Mouse (Mus musculus) gastrocnemius, postnatal 25 days (tissue): ENCODE results near the gene Panx3. TPM values are rescaled to one million over a fixed set of nuclear protein-coding genes. Genes with fewer than 3 reads are reported as not detected.

ENCODE experiments used
- DNase-seq: peaks from one replicate; pipeline ENCODE4 v3.0.0; 2022
- total RNA-seq, 2 experiments: library from RNA; stranded (reverse); gene quantifications; 1 replicate in 1 of 2; 2 replicates in 1 of 2; pipeline ENCODE4 v1.2.3; 2021

Panx3 gene
- total RNA-seq, 2 experiments from 2014 or later = not detected

DNA sequence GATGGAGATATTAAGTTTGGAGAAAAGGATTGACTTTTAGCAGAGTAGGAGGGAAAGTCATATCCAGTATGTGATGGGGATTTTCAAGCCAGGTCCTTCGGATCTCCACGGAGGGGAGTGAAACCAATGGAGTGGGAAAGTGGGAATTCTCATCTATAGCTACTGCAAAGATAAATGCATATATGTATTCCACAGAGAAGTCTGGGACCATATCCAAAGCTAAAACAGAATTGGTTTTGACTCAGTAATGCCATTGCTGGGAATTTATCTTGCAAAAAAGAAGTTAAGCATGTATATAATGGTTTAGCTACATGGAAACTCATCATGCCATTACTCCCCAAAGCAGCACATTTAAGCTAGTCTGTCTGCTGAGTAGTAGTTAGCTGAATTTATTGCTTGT lies 36.7 kb downstream of the Panx3 start:
- DNase-seq = no peak

GRCm38 (mm10) chr9:37629941-37630340 lies 39.1 kb downstream of the Panx3 start:
- no peak for DNase-seq

GRCm38 (mm10) chr9:37628581-37628980 lies 40.5 kb downstream of the Panx3 start:
- no peak for DNase-seq

- no peak for DNase-seq
These were observed 41.8 kb downstream of the Panx3 start for GRCm38 (mm10) chr9:37627263-37627662.

- DNase-seq = no peak
These were observed 42.9 kb downstream of the Panx3 start for GRCm38 (mm10) chr9:37626103-37626567.

GRCm38 (mm10) chr9:37625641-37626040 lies 43.4 kb downstream of the Panx3 start:
- no peak for DNase-seq

GRCm38 (mm10) chr9:37625129-37625528 lies 43.9 kb downstream of the Panx3 start:
- no peak for DNase-seq

GRCm38 (mm10) chr9:37624502-37624901 lies 44.5 kb downstream of the Panx3 start:
- DNase-seq = no peak

DNA sequence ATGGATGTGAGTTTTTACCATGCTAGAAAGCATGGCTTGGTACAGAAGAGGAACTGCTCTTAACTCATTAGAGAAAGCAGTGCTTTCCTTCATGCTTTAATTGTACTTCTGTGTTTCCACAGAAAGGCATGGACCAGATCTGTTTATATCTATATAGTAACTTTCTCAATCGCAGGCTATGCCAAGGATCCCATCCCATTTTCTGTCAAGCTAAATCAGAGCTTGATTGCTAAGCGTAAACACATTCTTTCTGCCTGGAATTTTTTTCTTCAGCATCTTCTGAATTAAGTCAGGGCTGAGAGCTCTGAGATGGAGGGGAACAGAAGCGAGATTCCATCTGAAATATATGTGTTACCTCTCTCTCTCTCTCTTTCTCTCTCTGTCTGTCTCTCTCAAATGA lies 45.1 kb downstream of the Panx3 start:
- no peak for DNase-seq

DNA sequence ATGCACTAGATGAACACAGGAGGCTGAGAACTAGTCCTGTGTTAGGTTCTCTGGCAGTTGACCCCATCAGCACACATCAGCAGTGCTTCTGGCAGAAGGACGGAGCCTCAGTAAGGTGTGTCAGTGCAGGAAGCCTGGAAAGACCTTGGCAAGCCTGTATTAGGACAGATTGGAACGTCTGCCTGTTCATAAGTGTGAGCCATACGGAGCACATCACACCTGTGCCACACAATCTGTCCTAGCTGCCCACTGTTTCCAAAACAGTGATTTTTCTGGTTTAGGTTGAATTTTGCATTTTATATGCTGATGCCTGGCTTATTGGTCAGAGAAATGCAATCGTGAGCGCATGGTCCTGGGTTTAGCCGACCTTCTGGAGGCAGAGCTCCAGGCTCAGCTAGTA lies 47.7 kb downstream of the Panx3 start:
- DNase-seq = no peak

GRCm38 (mm10) chr9:37616770-37617169 lies 52.3 kb downstream of the Panx3 start:
- DNase-seq = no peak

DNA sequence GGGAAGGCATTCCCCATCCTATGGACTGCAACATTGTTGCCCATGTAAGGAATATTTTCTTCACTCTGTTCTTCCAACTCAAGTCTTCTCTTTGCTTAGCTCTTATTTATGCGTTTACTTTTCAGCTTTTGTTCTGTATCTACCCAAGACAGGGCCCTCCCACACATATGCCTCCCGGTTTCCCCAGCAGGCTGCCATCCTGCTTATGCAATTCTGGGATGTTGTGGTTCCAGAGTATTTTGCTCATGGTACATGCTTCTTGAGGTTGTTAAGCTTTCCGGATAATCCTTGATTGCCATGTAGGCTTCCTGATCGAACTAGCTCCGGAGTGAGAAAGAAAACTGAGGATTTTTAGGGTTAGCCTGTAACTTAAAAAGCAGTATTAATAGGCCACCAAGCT lies 53.8 kb downstream of the Panx3 start:
- DNase-seq = no peak

DNA sequence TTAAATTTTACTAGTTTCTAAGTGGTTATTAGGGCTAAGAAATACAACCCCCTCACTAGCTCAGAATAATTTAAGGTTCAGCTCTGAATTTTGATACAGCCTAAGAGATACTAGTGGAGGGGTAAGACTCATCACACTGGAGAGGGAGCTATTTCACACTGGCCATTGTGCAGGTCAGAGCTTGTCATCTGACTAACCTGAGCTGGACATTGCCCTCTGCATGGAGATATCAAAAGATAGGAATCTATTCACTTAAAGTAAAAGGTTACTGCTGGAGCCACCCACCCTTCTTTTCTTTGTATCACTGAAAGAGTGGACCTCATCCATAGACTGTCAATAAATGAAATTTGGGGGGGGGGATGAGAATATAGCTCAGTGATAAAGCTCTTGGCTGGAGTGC lies 54.7 kb downstream of the Panx3 start:
- no peak for DNase-seq

GRCm38 (mm10) chr9:37613911-37614280 lies 55.1 kb downstream of the Panx3 start:
- DNase-seq = no peak

GRCm38 (mm10) chr9:37613182-37613910 lies 55.7 kb downstream of the Panx3 start, which contains the start of gene Spa17:
TSS of gene Spa17 (minus strand) at chr9:37613722.
- DNase-seq = peak; percentile 90

Other genes with a start within 250 kb of the Panx3 start
- gene Robo3, start 236.0 kb downstream of the Panx3 start, total RNA-seq = not detected
- 1 to 10 TPM; 3.0 to 6.6 TPM for gene Msantd2, start 179.9 kb downstream of the Panx3 start, total RNA-seq
- 10 to 100 TPM; 17.0 to 26.7 TPM for gene Esam, start 141.2 kb downstream of the Panx3 start, total RNA-seq
- 1 to 10 TPM; 1.1 to 2.4 TPM for gene Vsig2, start 130.0 kb downstream of the Panx3 start, total RNA-seq
- gene Nrgn, start 116.3 kb downstream of the Panx3 start, total RNA-seq = under 1 TPM; 0.72 to 0.79 TPM
- gene Siae, start 113.5 kb downstream of the Panx3 start, total RNA-seq = 1 to 10 TPM; 3.0 to 4.0 TPM
- 1 to 10 TPM; 2.0 to 3.4 TPM for gene Spa17, start 55.5 kb downstream of the Panx3 start, total RNA-seq
- 10 to 100 TPM; 28.7 to 32.5 TPM for gene Tbrg1, start 11.9 kb downstream of the Panx3 start, total RNA-seq
- not detected for gene Olfr160, start 47.0 kb upstream of the Panx3 start, total RNA-seq
- gene Olfr874, start 75.9 kb upstream of the Panx3 start, total RNA-seq = not detected
- not detected for gene Olfr875, start 102.6 kb upstream of the Panx3 start, total RNA-seq
- not detected for gene Olfr876, start 133.8 kb upstream of the Panx3 start, total RNA-seq
- not detected for gene Olfr877, start 185.0 kb upstream of the Panx3 start, total RNA-seq
- not detected for gene Olfr145, start 227.5 kb upstream of the Panx3 start, total RNA-seq
- gene Olfr878, start 248.6 kb upstream of the Panx3 start, total RNA-seq = not detected